Mouse (Mus musculus): ENCODE data around the gene Gmip.

The Gmip gene

GRCm38 (mm10) chr8:69804537-69804936 lies 3.9 kb upstream of the Gmip start:
- DNase-seq = no peak

- DNase-seq = peak in 1 of 2 experiments; percentile 1
Observed at GRCm38 (mm10) chr8:69805086-69805485, 3.4 kb upstream of the Gmip start.

- peak in 1 of 2 experiments; percentile 1 for DNase-seq
Observed at GRCm38 (mm10) chr8:69805491-69805890, 3.0 kb upstream of the Gmip start.

- DNase-seq = no peak
Observed at GRCm38 (mm10) chr8:69807236-69807635, 1.2 kb upstream of the Gmip start.

- DNase-seq = no peak
Observed at GRCm38 (mm10) chr8:69808864-69809403, 455 bp downstream of the Gmip start.

- DNase-seq = no peak
Observed at GRCm38 (mm10) chr8:69809820-69810219, 1.3 kb downstream of the Gmip start.

- DNase-seq = no peak
Observed at GRCm38 (mm10) chr8:69814881-69815280, 6.4 kb downstream of the Gmip start.

GRCm38 (mm10) chr8:69815396-69815795 lies 6.9 kb downstream of the Gmip start:
- peak; percentile 47 to 54 for DNase-seq

GRCm38 (mm10) chr8:69820466-69820865 lies 12.0 kb downstream of the Gmip start:
- peak; percentile 79 to 82 for DNase-seq

- DNase-seq = peak in 1 of 2 experiments; percentile 44
Observed at GRCm38 (mm10) chr8:69821971-69822385, 13.5 kb downstream of the Gmip start.

- DNase-seq = peak; percentile 67 to 80
Observed at GRCm38 (mm10) chr8:69822386-69823191, 14.1 kb downstream of the Gmip start, which contains the start of gene Lpar2. Gene Lpar2, plus strand, starts transcription at chr8:69822429.

GRCm38 (mm10) chr8:69826371-69826770 lies 17.9 kb downstream of the Gmip start:
- DNase-seq = peak in 1 of 2 experiments; percentile 57

GRCm38 (mm10) chr8:69832298-69832853 lies 23.9 kb downstream of the Gmip start, which contains the start of gene Pbx4:
Gene Pbx4, plus strand, starts transcription at chr8:69832491.
- peak; percentile 72 to 80 for DNase-seq

- peak in 1 of 2 experiments; percentile 59 for DNase-seq
Observed at GRCm38 (mm10) chr8:69837057-69837682, 28.7 kb downstream of the Gmip start.

- DNase-seq = no peak
Observed at GRCm38 (mm10) chr8:69847167-69848065, 38.9 kb downstream of the Gmip start.

GRCm38 (mm10) chr8:69848951-69849350 lies 40.5 kb downstream of the Gmip start:
- DNase-seq = no peak

- DNase-seq = no peak
Observed at GRCm38 (mm10) chr8:69849899-69850298, 41.4 kb downstream of the Gmip start.

- no peak for DNase-seq
Observed at GRCm38 (mm10) chr8:69850926-69851506, 42.5 kb downstream of the Gmip start.

GRCm38 (mm10) chr8:69853869-69854268 lies 45.4 kb downstream of the Gmip start:
- DNase-seq = no peak

- no peak for DNase-seq
Observed at GRCm38 (mm10) chr8:69860807-69861206, 52.3 kb downstream of the Gmip start.

- DNase-seq = no peak
Observed at GRCm38 (mm10) chr8:69861251-69861650, 52.8 kb downstream of the Gmip start.
